Mouse (Mus musculus) liver, embryonic 16.5 days (tissue): ENCODE measurements around the gene Gm47189. TPM values are rescaled to one million over a fixed set of nuclear protein-coding genes. Genes with fewer than 3 reads are reported as not detected.
"Not testable (repeated sequence)": the region's sequence is repeated elsewhere in the genome, so short reads cannot be mapped to it uniquely, and the experiment has no call there.

Source experiments
- ATAC-seq: fragments of 200-750 bp; cut with Nextera tagmentation; 2 replicates; pipeline ENCODE4 v1.8.0; 2017; ENCODE audit warnings: low read depth, mild to moderate bottlenecking, moderate number of reproducible peaks, moderate library complexity
- H3K27ac ChIP-seq: fragments of 300-500 bp; sonication (generic); 2 replicates; pipeline ENCODE4 v1.5.1; 2014; ENCODE audit warnings: mild to moderate bottlenecking, low read length
- H3K27me3 ChIP-seq: fragments of 300-500 bp; sonication (generic); 2 replicates; pipeline ENCODE4 v1.6.1; 2014; ENCODE audit warnings: low read depth, low read length, mixed read lengths; ENCODE audit not compliant: control insufficient read depth, insufficient read depth
- H3K36me3 ChIP-seq: fragments of 300-500 bp; sonication (generic); 2 replicates; pipeline ENCODE4 v1.6.1; 2014; ENCODE audit warnings: mild to moderate bottlenecking; ENCODE audit not compliant: control insufficient read depth, insufficient read depth
- H3K4me1 ChIP-seq: fragments of 300-500 bp; sonication (generic); 2 replicates; pipeline ENCODE4 v1.6.1; 2014; ENCODE audit warnings: low read depth, low read length, mixed read lengths; ENCODE audit not compliant: control insufficient read depth
- H3K4me2 ChIP-seq: fragments of 300-500 bp; sonication (generic); 2 replicates; pipeline ENCODE4 v1.6.1; 2014; ENCODE audit warnings: low read depth, low read length, mixed read lengths
- H3K4me3 ChIP-seq: fragments of 300-500 bp; sonication (generic); 2 replicates; pipeline ENCODE4 v1.5.1; 2014; ENCODE audit warnings: low read depth, mild to moderate bottlenecking, low read length
- H3K9ac ChIP-seq: fragments of 300-500 bp; sonication (generic); 2 replicates; pipeline ENCODE4 v1.6.1; 2014; ENCODE audit warnings: low read depth, low read length
- H3K9me3 ChIP-seq: fragments of 300-500 bp; sonication (generic); replicated peaks from 2 replicates; pipeline ENCODE4 v1.6.1; 2016; ENCODE audit warnings: low read length; ENCODE audit not compliant: control insufficient read depth
- WGBS: fragments of 180-500 bp; shearing (Covaris S2); extraction: QIAGEN DNeasy Blood & Tissue Kit; methylation state at CpG from one replicate; pipeline ENCODE4 v1.1.7; 2014; ENCODE audit not compliant: insufficient replicate concordance; 5-methylcytosine and 5-hydroxymethylcytosine counted together
- polyA plus RNA-seq: library from polyadenylated mRNA; unstranded; fragments of >200 nt; fragmentation: Nextera tagmentation; extraction: Ambion mirVana; gene quantifications from 2 replicates; pipeline ENCODE4 v1.2.1, GENCODE M21; 2015

Gene Gm47189
- polyA plus RNA-seq, result not detected in 2 replicates

GRCm38 (mm10) chr14:41772341-41772740 lies at the start of gene Gm47189:
Gene Gm47189 (minus strand): TSS chr14:41772441.
- not testable (repeated sequence) for H3K9ac ChIP-seq, H3K27ac ChIP-seq, H3K4me1 ChIP-seq, H3K27me3 ChIP-seq, H3K9me3 ChIP-seq, H3K36me3 ChIP-seq, ATAC-seq, H3K4me3 ChIP-seq, H3K4me2 ChIP-seq

GRCm38 (mm10) chr14:41755931-41756330 lies 16.3 kb downstream of the Gm47189 start:
- H3K4me2 ChIP-seq, H3K27ac ChIP-seq, H3K4me3 ChIP-seq, H3K9ac ChIP-seq, H3K36me3 ChIP-seq, H3K27me3 ChIP-seq, H3K9me3 ChIP-seq, H3K4me1 ChIP-seq, ATAC-seq: not testable (repeated sequence)
- WGBS, result 60% methylated on average over 2 of the region's 3 CpGs

- not testable (repeated sequence) for H3K27me3 ChIP-seq, H3K27ac ChIP-seq, H3K9ac ChIP-seq, H3K4me2 ChIP-seq, H3K4me3 ChIP-seq, H3K4me1 ChIP-seq, H3K36me3 ChIP-seq, H3K9me3 ChIP-seq, ATAC-seq
- 57% methylated on average over 1 of the region's 1 CpGs for WGBS
Observed at GRCm38 (mm10) chr14:41750514-41750913, 21.7 kb downstream of the Gm47189 start, which contains the start of gene Gm7929. Gene Gm7929 (minus strand): TSS chr14:41750614.

DNA sequence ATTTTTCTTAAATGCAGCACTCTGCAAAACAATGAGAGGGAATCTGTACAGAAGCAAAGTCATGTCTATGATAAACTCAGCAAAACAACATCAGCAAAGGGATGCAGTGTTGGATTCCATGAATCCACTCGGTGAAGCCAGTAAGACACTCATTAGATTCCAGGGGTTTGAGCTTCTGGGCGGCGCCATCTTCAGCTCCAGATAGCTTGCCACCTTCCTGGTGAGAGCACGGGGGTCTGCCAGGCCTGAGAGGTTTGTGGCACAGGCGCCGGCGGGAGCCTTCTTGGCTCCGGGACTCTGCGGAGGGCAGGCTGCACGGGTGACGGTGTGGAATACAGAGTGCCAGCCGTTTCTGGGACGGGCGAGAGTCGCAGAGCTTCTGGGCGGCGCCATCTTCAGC lies 48.8 kb downstream of the Gm47189 start:
- 73% methylated on average over 16 of the region's 17 CpGs for WGBS
- not testable (repeated sequence) for H3K9me3 ChIP-seq, H3K4me1 ChIP-seq, H3K9ac ChIP-seq, H3K4me3 ChIP-seq, H3K27ac ChIP-seq, H3K4me2 ChIP-seq, H3K36me3 ChIP-seq, H3K27me3 ChIP-seq, ATAC-seq

DNA sequence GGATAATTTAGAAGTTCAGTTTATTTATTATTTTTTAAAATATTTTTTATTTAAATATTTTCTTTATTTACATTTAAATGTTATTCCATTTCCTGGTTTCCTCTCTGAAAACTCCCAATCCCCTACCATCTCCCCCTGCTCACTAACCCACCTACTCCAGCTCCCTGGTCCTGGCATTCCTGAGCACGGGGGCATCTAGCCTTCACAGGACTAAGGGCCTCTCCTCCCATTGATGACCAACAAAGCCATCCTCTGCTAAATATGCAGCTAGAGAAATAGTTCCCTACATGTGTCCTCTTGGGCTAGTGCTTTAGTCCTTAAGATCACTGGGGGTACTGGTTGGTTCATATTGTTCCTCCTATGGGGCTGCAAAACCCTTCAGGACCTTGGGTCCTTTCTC lies 55.1 kb downstream of the Gm47189 start:
- H3K4me1 ChIP-seq, H3K4me2 ChIP-seq, H3K9me3 ChIP-seq, ATAC-seq, H3K27me3 ChIP-seq, H3K27ac ChIP-seq, H3K9ac ChIP-seq, H3K4me3 ChIP-seq, H3K36me3 ChIP-seq: not testable (repeated sequence)
- 67% methylated on average over 1 of the region's 1 CpGs for WGBS

Other genes with a start within 250 kb of the Gm47189 start
- gene Gm7970, start 216.9 kb downstream of the Gm47189 start, polyA plus RNA-seq, result not detected in 2 replicates
- gene 1700049E17Rik2, start 199.2 kb downstream of the Gm47189 start, polyA plus RNA-seq, result not detected in 2 replicates
- not detected in 2 replicates for gene Gm3072, start 147.8 kb downstream of the Gm47189 start, polyA plus RNA-seq
- gene Gm3676, start 126.0 kb downstream of the Gm47189 start, polyA plus RNA-seq, result not detected in 2 replicates
- not detected in 2 replicates for gene Gm8068, start 70.6 kb downstream of the Gm47189 start, polyA plus RNA-seq
- not detected in 2 replicates for gene Gm7929, start 21.8 kb downstream of the Gm47189 start, polyA plus RNA-seq
- gene Gm7980, start 134.8 kb upstream of the Gm47189 start, polyA plus RNA-seq, result not detected in 2 replicates
- not detected in 2 replicates for gene 1700049E17Rik1, start 152.5 kb upstream of the Gm47189 start, polyA plus RNA-seq
- gene 1700024B05Rik, start 171.6 kb upstream of the Gm47189 start, polyA plus RNA-seq, result not detected in 2 replicates
- gene Gm6401, start 195.5 kb upstream of the Gm47189 start, polyA plus RNA-seq, result not detected in 2 replicates
- gene Gm3543, start 210.9 kb upstream of the Gm47189 start, polyA plus RNA-seq, result not detected in 2 replicates